Mouse (Mus musculus): ENCODE measurements at regions not wholly inside any gene's neighbourhood (a gene's known extent, or its start where the extent isn't known, plus 50 kb on each side); places are given as distances from the start of the nearest gene placed in this dataset.

GRCm38 (mm10) chr6:49750544-49750943 is 72.0 kb upstream of the Npy start:
- intact Hi-C loops (cut with DNase I): no loop called here
- no peak for DNase-seq (ENCODE audit: low spot score)

GRCm38 (mm10) chr6:49759614-49760013 is 62.9 kb upstream of the Npy start:
- no peak for DNase-seq (ENCODE audit: low spot score)
- intact Hi-C loops (cut with DNase I): no loop called here

DNA sequence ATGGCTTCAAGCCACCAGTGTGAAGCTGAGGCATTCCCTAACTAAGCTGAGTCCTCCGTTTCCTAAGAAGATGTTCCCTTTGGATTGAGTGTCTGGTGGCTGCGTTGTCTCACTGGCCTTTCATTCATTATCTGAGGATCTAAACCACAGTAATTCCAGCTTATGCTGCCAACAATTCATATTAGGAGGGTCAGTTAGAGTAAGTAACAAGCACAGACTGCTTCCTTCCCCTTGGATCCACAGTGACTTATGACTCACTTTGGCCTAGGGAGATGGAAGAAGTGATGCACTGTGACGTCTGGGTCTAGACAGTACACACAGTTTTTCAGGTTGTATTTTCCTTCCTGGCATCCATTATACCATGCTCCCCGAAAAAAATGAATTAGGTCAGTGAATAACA is 57.8 kb upstream of the Npy start:
- intact Hi-C loops (cut with DNase I): no loop called here
- DNase-seq (ENCODE audit: low spot score): no peak

DNA sequence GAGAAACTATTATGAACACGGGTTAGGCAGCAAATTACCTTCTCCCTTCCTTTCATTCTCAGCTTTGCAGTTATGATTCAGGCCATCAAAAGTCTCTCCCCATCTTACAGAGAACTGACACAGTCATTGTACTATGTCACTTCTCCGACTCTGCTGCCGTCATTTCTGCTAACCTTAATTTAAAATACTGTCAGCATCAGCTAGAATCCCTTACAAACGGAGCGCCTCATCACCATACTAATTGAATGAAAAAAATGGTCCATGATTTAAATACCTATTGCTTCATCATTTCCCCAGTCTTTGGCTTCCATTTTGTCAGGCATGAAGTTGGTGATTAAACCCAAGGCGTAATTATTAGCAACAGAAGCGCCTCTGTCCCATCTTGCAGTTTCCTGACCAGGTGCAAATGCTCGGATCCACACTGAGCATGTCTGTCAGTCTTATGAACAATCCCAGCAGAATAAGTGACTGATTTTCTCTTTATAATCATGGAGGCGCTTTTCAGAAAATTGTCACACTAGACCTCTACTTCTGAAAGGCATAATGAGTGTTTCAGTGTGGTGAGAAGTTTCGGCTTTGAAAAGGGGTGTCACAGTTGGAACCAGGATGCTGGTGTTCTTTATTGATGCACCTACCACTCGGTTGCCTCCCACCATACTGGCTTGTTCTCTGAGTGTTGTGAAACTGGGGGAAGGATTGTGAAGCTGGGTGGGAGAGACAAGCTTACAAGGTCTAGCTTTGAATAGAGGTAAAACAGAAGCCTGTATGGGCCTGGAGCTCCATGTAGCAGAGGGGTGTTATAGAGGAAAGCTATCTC is 52.4 kb upstream of the Npy start:
- no peak for DNase-seq (ENCODE audit: low spot score)
- intact Hi-C loops (cut with DNase I): no loop called here

Data from heart, postnatal 25 days (tissue).